In genomic region chrX:57171269-57171668, GRCm38 (mm10) we compare ENCODE assay signal across 31 mouse cellular contexts. TPM values are rescaled to one million over a fixed set of nuclear protein-coding genes. Genes with fewer than 3 reads are reported as not detected.
"Had no signal": no experiment of that assay in that cellular context is flagged by ENCODE, and none has a peak within 500 bp of the region (broad histone marks: within the 10 kb centered on the region; RNA-seq: fewer than 3 reads in every experiment).

No protein-coding gene starts in this region.

- H3K4me2 ChIP-seq: heart, embryonic 12.5 days; hindbrain, embryonic 12.5 days; hindbrain, embryonic 14.5 days; intestine, embryonic 15.5 days; limb, embryonic 13.5 days; limb, embryonic 15.5 days had no signal

- H3K4me1 ChIP-seq: heart, embryonic 10.5 days; heart, embryonic 12.5 days; hindbrain, embryonic 10.5 days; hindbrain, embryonic 12.5 days; intestine, embryonic 15.5 days; limb, embryonic 13.5 days; limb, embryonic 15.5 days had no signal

- DNase-seq: gastrocnemius, adult 2 months; gastrocnemius, postnatal 10 days; gastrocnemius, postnatal 25 days; heart, adult 18-20 months; heart, postnatal 10 days; heart, postnatal 4 days; kidney, adult 18-20 months; kidney, adult 8-10 months; kidney, postnatal 10 days; kidney, postnatal 25 days; kidney, postnatal 4 days; left cerebral cortex, postnatal 4 days had no signal

- H3K27ac ChIP-seq: gastrocnemius, adult 2 months; heart, embryonic 10.5 days; hindbrain, embryonic 10.5 days; hindbrain, embryonic 12.5 days; hindbrain, embryonic 14.5 days; intestine, embryonic 15.5 days; layer of hippocampus, adult 2 months; left cerebral cortex, adult 2 months; limb, embryonic 13.5 days; limb, embryonic 15.5 days had no signal

- H3K9ac ChIP-seq: heart, embryonic 12.5 days; hindbrain, embryonic 12.5 days; hindbrain, embryonic 14.5 days; intestine, embryonic 15.5 days; limb, embryonic 13.5 days; limb, embryonic 15.5 days had no signal

- H3K36me3 ChIP-seq: heart, embryonic 10.5 days; heart, embryonic 12.5 days; hindbrain, embryonic 10.5 days; hindbrain, embryonic 12.5 days; intestine, embryonic 15.5 days; limb, embryonic 13.5 days; limb, embryonic 15.5 days had no signal

- H3K9me3 ChIP-seq: heart, embryonic 10.5 days; heart, embryonic 12.5 days; hindbrain, embryonic 10.5 days; hindbrain, embryonic 12.5 days; intestine, embryonic 15.5 days; limb, embryonic 13.5 days; limb, embryonic 15.5 days had no signal

- H3K27me3 ChIP-seq: heart, embryonic 12.5 days; hindbrain, embryonic 12.5 days; intestine, embryonic 15.5 days; limb, embryonic 13.5 days; limb, embryonic 15.5 days had no signal

- H3K4me3 ChIP-seq: gastrocnemius, adult 2 months; heart, embryonic 10.5 days; heart, embryonic 12.5 days; hindbrain, embryonic 10.5 days; hindbrain, embryonic 12.5 days; intestine, embryonic 15.5 days; layer of hippocampus, adult 2 months; left cerebral cortex, adult 2 months; limb, embryonic 13.5 days; limb, embryonic 15.5 days had no signal

- ATAC-seq: hindbrain, embryonic 16.5 days; inflammation-experienced regulatory T-cells, adult 6 months; intestine, embryonic 15.5 days; intestine, postnatal 0 days had no signal

RNA-seq across cellular contexts. Expression of gene Cd40lg, which starts 40.7 kb away (rescaled TPM):
- polyA plus RNA-seq: frontal cortex, adult 2 months; heart, embryonic 10.5 days; heart, embryonic 12.5 days; heart, embryonic 14.5 days; heart, embryonic 16.5 days; hindbrain, embryonic 10.5 days; hindbrain, embryonic 12.5 days; hindbrain, embryonic 14.5 days; intestine, embryonic 15.5 days; intestine, postnatal 0 days; kidney, embryonic 14.5 days; kidney, embryonic 16.5 days; limb, embryonic 11.5 days; limb, embryonic 13.5 days; limb, embryonic 15.5 days had no signal
